Mouse (Mus musculus): ENCODE results near the gene Tbc1d16. TPM values are rescaled to one million over a fixed set of nuclear protein-coding genes. Genes with fewer than 3 reads are reported as not detected.
A peak's percentile ranks its signal among the peaks of the same experiment; 100 is the strongest.

Gene Tbc1d16
- polyA plus RNA-seq, 1 experiment from 2014 or later = 22.5 TPM

GRCm38 (mm10) chr11:119124536-119124935 is 103.8 kb downstream of the Tbc1d16 start:
- Histone ChIP-seq H3K27ac (no peak overlapping the region), H3K4me3 (no peak overlapping the region), H3K4me1 (peaks cover 51% of the 10 kb centered on the region), H3K36me3 (replicated peaks) (no peaks in the 10 kb centered on the region), H3K27me3 (ENCODE audit: poor library complexity, severe bottlenecking) (peaks cover 69% of the 10 kb centered on the region), H3K9me3 (no peaks in the 10 kb centered on the region)
- no peak for DNase-seq (ENCODE audit: extremely low spot score, low spot score)
- 92% methylated on average over 6 of the region's 6 CpGs for WGBS

- Histone ChIP-seq H3K4me3 (no peak overlapping the region), H3K27ac (no peak overlapping the region), H3K9me3 (no peaks in the 10 kb centered on the region), H3K27me3 (ENCODE audit: poor library complexity, severe bottlenecking) (peaks cover 69% of the 10 kb centered on the region), H3K36me3 (replicated peaks) (no peaks in the 10 kb centered on the region), H3K4me1 (peaks cover 48% of the 10 kb centered on the region)
- 81% methylated on average over 5 of the region's 5 CpGs for WGBS
- DNase-seq (ENCODE audit: extremely low spot score, low spot score) = no peak
These were observed 104.6 kb downstream of the Tbc1d16 start for GRCm38 (mm10) chr11:119123522-119124319.

GRCm38 (mm10) chr11:119122396-119122795 is 105.9 kb downstream of the Tbc1d16 start:
- 92% methylated on average over 5 of the region's 5 CpGs for WGBS
- H3K27me3 ChIP-seq (ENCODE audit: poor library complexity, severe bottlenecking) = peaks cover 69% of the 10 kb centered on the region

GRCm38 (mm10) chr11:119118905-119119304 is 109.4 kb downstream of the Tbc1d16 start:
- Histone ChIP-seq H3K9me3 (no peaks in the 10 kb centered on the region), H3K27ac (no peak overlapping the region), H3K4me1 (peaks cover 33% of the 10 kb centered on the region), H3K36me3 (replicated peaks) (no peaks in the 10 kb centered on the region), H3K4me3 (no peak overlapping the region), H3K27me3 (ENCODE audit: poor library complexity, severe bottlenecking) (peaks cover 61% of the 10 kb centered on the region)
- WGBS = 24% methylated on average over 7 of the region's 7 CpGs
- no peak for DNase-seq (ENCODE audit: extremely low spot score, low spot score)

More at GRCm38 (mm10) chr11:119122396-119122795, 105.9 kb downstream of the Tbc1d16 start:
- Histone ChIP-seq H3K27ac (no peak overlapping the region), H3K4me1 (peaks cover 43% of the 10 kb centered on the region), H3K4me3 (no peak overlapping the region), H3K9me3 (no peaks in the 10 kb centered on the region), H3K36me3 (replicated peaks) (no peaks in the 10 kb centered on the region)
- DNase-seq (ENCODE audit: extremely low spot score, low spot score) = no peak

GRCm38 (mm10) chr11:119117945-119118344 is 110.4 kb downstream of the Tbc1d16 start:
- peaks cover 26% of the 10 kb centered on the region for H3K4me1 ChIP-seq
- no peaks in the 10 kb centered on the region for H3K9me3 ChIP-seq
- H3K27ac ChIP-seq = no peak overlapping the region
- DNase-seq (ENCODE audit: extremely low spot score, low spot score) = no peak
- WGBS = 57% methylated on average over 7 of the region's 7 CpGs
- H3K27me3 ChIP-seq (ENCODE audit: poor library complexity, severe bottlenecking) = peaks cover 62% of the 10 kb centered on the region
- H3K4me3 ChIP-seq = no peak overlapping the region
- no peaks in the 10 kb centered on the region for H3K36me3 ChIP-seq (replicated peaks)

- no peak for DNase-seq (ENCODE audit: extremely low spot score, low spot score)
- Histone ChIP-seq H3K27me3 (ENCODE audit: poor library complexity, severe bottlenecking) (peaks cover 61% of the 10 kb centered on the region), H3K4me3 (no peak overlapping the region), H3K9me3 (no peaks in the 10 kb centered on the region), H3K4me1 (peaks cover 29% of the 10 kb centered on the region), H3K36me3 (replicated peaks) (no peaks in the 10 kb centered on the region), H3K27ac (no peak overlapping the region)
- 75% methylated on average over 4 of the region's 4 CpGs for WGBS
These were observed 111.3 kb downstream of the Tbc1d16 start for GRCm38 (mm10) chr11:119116992-119117391.

GRCm38 (mm10) chr11:119112721-119113120 is 115.6 kb downstream of the Tbc1d16 start:
- Histone ChIP-seq H3K27ac (0 out of 2 replicates have a peak overlapping the region, but pooled peaks have one; percentile 40), H3K4me3 (no peak overlapping the region), H3K4me1 (peaks cover 25% of the 10 kb centered on the region), H3K9me3 (no peaks in the 10 kb centered on the region), H3K36me3 (replicated peaks) (no peaks in the 10 kb centered on the region), H3K27me3 (ENCODE audit: poor library complexity, severe bottlenecking) (peaks cover 81% of the 10 kb centered on the region)
- DNase-seq (ENCODE audit: extremely low spot score, low spot score) = no peak

GRCm38 (mm10) chr11:119111345-119111744 is 117.0 kb downstream of the Tbc1d16 start:
- 4% methylated on average over 7 of the region's 7 CpGs for WGBS
- Histone ChIP-seq H3K27me3 (ENCODE audit: poor library complexity, severe bottlenecking) (peaks cover 84% of the 10 kb centered on the region), H3K4me1 (peaks cover 35% of the 10 kb centered on the region), H3K36me3 (replicated peaks) (no peaks in the 10 kb centered on the region), H3K27ac (no peak overlapping the region), H3K9me3 (no peaks in the 10 kb centered on the region), H3K4me3 (no peak overlapping the region)
- DNase-seq (ENCODE audit: extremely low spot score, low spot score) = peak; percentile 53

GRCm38 (mm10) chr11:119109415-119110071 is 118.8 kb downstream of the Tbc1d16 start:
- Histone ChIP-seq H3K27me3 (ENCODE audit: poor library complexity, severe bottlenecking) (peaks cover 82% of the 10 kb centered on the region), H3K9me3 (no peaks in the 10 kb centered on the region), H3K36me3 (replicated peaks) (no peaks in the 10 kb centered on the region), H3K4me1 (peaks cover 35% of the 10 kb centered on the region), H3K4me3 (no peak overlapping the region), H3K27ac (no peak overlapping the region)
- WGBS = 77% methylated on average over 9 of the region's 9 CpGs
- DNase-seq (ENCODE audit: extremely low spot score, low spot score) = no peak

GRCm38 (mm10) chr11:119108573-119109263 is 119.6 kb downstream of the Tbc1d16 start:
- DNase-seq (ENCODE audit: extremely low spot score, low spot score) = no peak
- WGBS = 77% methylated on average over 10 of the region's 10 CpGs
- Histone ChIP-seq H3K4me3 (no peak overlapping the region), H3K4me1 (peaks cover 35% of the 10 kb centered on the region), H3K27me3 (ENCODE audit: poor library complexity, severe bottlenecking) (peaks cover 79% of the 10 kb centered on the region), H3K27ac (no peak overlapping the region), H3K9me3 (no peaks in the 10 kb centered on the region), H3K36me3 (replicated peaks) (no peaks in the 10 kb centered on the region)

- Histone ChIP-seq H3K9me3 (no peaks in the 10 kb centered on the region), H3K4me1 (peaks cover 27% of the 10 kb centered on the region), H3K4me3 (no peak overlapping the region), H3K27me3 (ENCODE audit: poor library complexity, severe bottlenecking) (peaks cover 63% of the 10 kb centered on the region), H3K27ac (peak overlapping the region; percentile 61), H3K36me3 (replicated peaks) (no peaks in the 10 kb centered on the region)
- WGBS = 62% methylated on average over 6 of the region's 6 CpGs
- DNase-seq (ENCODE audit: extremely low spot score, low spot score) = no peak
These were observed 122.0 kb downstream of the Tbc1d16 start for GRCm38 (mm10) chr11:119106289-119106688.

- no peak for DNase-seq (ENCODE audit: extremely low spot score, low spot score)
These were observed 122.6 kb downstream of the Tbc1d16 start for GRCm38 (mm10) chr11:119105748-119106147.

More at GRCm38 (mm10) chr11:119105748-119106147, 122.6 kb downstream of the Tbc1d16 start:
- peaks cover 62% of the 10 kb centered on the region for H3K27me3 ChIP-seq (ENCODE audit: poor library complexity, severe bottlenecking)
- peaks cover 23% of the 10 kb centered on the region for H3K4me1 ChIP-seq
- no peaks in the 10 kb centered on the region for H3K9me3 ChIP-seq
- WGBS = 51% methylated on average over 8 of the region's 8 CpGs
- peak overlapping the region; percentile 61 for H3K27ac ChIP-seq
- no peaks in the 10 kb centered on the region for H3K36me3 ChIP-seq (replicated peaks)
- no peak overlapping the region for H3K4me3 ChIP-seq
